Mouse (Mus musculus): Measurements from ENCODE around the gene Gm6993.
A peak's percentile ranks its signal among the peaks of the same experiment; 100 is the strongest.

Gm6993 gene

DNA sequence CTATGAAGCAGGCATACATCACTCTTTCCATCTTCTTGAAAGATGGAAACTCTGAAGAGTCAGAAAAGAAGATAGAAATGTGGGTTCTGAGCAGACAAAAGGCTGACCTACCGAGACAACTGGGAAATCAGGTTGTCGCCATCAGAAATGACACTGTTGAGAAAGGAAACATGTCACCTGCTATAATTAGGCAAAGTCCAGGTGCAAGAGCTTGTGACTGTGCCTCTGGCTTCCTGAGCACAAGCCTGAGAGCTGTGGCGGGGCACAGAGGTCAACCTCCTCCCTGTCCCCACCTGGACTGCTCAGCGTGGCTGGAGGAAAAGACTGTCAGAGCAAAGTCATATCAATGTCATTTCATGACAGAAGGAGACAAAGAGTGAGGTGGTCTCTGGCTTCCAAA, 772 bp upstream of the Gm6993 start:
- DNase-seq (ENCODE audit: low read depth), result no peak

DNA sequence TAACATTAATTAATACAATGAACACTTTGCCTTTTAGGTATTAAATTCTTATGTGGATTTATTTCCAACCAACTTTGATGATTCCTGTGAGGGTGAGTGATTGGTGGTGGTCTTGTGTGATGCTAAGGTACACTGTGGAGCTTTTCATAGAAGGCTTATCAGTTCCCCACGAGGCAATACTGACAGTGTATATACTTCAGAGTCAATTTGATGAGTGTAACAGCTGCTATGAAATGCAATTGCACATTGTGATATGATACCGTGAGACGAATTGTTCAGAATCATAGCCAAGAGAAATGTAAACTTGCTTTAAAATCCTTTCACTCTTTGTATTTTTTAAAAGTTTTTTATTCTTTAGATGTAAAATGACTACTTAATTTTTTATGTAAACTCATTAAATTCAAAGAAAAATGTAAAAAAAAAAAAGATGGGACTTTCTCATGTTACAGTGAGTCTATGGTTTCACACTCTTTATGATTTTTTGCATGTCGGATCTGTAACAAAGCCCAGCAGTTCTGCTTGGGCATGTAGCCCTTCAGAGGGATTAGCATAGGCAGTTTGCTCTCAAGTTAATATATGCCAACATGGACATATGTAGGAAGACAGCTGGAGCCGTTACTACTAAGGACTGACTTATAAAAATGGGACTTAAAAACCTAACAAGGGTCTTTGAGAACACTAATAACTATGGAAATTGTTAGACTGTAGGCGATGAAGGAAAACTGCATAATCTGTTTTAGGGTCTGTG, 1.2 kb downstream of the Gm6993 start:
- no peak for DNase-seq (ENCODE audit: low read depth)

DNA sequence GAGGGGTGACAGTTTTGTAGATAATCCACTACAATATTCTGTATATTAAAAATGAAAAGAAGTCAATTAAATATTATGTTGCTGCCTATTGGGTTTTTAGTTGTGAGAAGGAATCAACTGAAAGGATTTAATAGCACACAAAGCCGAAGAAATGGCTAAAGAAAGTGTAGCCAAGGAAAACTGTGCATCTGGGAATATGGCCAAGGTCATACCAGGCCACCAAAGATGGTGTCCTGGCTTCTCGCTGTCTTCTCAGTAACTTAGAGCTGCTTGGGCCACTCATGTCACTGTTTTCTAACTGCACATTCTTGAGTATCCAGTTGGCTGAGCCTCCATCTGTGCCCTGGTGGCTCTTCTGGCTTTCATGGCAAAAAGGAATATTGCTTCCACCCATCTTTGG, 3.4 kb downstream of the Gm6993 start:
- DNase-seq (ENCODE audit: low read depth), result no peak

DNA sequence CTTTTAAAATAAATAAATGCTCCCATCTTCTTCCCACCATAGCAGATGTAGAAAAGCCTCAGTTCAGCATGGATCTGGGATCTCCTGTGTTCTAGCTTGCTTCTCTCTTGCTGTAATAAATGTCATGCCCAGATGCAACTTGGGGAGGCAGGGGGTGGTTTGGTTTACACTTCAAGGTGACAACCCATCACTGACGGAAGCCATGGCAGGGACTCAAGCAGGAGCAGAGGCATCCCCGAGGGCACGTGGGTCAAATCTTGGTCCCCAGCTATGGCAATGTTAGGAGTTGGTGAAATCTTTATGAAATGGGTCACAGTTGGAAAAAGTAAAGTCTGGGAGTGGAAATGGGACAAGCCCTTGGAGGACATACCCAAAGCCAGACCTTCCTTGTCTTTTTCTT, 4.1 kb downstream of the Gm6993 start:
- DNase-seq (ENCODE audit: low read depth), result no peak

GRCm38 (mm10) chr12:31246153-31246552, 5.6 kb downstream of the Gm6993 start:
- DNase-seq (ENCODE audit: low read depth), result no peak

DNA sequence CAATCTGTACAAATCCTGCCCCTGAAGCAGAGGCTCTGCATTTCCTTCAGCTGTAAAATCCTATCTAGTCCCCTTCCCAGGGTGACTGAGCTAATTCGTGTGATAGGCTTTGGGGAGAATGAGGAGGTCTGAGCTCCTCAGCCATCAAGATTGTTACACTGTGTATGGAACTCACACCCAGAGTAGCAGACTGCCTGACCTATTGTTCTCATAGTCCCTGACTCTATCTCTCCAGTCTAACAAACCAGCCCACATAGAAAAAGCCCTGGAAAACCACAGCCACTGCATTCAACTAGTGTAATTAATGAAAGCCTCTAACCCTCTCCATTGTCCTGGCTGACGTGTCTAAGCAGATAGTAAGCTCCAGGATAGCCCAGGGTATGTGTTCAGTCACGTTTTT, 6.0 kb downstream of the Gm6993 start:
- no peak for DNase-seq (ENCODE audit: low read depth)

DNA sequence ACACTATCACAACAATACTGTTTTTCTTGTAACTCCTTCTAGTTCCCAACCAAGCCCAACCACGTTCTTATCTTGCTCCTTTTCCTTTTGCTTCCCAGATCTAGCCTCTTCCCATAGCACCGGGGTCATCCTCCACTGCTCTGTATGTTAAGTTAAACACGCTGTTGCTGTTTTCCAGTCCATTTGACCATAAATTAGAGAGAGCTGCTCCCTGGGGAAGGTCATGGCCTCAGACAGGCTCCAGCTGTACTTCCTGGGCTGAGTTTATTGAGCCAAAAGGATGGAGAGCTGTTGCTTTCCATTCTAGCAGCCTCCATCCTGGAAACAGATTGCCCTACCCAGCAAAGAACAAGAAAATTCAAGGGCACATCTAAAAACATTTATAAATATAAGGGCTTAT, 7.6 kb downstream of the Gm6993 start:
- DNase-seq (ENCODE audit: low read depth), result no peak

DNA sequence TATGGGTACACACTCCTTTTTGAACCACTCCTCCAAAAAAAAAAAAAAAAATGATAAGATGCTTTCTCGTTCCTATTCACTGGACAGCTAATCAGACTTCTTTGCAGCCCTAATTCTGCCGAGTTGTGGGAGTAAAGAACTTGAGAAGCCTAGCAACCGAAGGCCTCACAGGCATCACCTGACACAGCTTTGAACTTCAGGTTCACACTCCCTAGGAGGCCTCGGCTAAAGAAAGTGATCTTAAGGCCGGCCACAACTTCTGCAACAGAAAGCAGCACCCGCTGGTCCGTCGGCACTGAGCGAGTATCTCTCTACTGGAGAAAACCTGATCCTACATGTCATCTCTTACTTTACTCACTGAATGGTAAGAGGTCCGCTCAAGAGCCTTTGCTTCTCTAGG, 8.1 kb downstream of the Gm6993 start:
- no peak for DNase-seq (ENCODE audit: low read depth)

- DNase-seq (ENCODE audit: low read depth), result peak; percentile 28
Observed at GRCm38 (mm10) chr12:31252259-31252658, 11.7 kb downstream of the Gm6993 start.

DNA sequence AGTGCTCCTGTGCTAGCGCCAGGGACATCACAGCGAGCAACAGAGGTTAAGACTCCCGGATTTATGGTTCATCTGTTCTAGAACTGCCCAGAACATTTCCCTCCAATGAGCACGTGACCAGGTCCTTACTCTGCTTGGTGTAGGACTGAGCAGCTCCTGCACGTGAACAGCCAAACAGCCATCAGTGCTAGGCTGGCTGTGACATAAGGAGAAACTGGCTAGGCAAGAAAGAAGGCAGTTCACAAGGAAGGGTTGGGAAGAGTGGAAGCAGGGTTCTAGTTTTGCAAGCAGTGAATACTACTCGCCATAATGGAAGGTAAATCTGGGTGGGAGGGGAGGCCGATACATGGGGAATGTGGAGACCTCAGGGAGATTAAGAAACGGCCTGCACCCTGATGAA, 14.4 kb downstream of the Gm6993 start:
- DNase-seq (ENCODE audit: low read depth), result no peak

DNA sequence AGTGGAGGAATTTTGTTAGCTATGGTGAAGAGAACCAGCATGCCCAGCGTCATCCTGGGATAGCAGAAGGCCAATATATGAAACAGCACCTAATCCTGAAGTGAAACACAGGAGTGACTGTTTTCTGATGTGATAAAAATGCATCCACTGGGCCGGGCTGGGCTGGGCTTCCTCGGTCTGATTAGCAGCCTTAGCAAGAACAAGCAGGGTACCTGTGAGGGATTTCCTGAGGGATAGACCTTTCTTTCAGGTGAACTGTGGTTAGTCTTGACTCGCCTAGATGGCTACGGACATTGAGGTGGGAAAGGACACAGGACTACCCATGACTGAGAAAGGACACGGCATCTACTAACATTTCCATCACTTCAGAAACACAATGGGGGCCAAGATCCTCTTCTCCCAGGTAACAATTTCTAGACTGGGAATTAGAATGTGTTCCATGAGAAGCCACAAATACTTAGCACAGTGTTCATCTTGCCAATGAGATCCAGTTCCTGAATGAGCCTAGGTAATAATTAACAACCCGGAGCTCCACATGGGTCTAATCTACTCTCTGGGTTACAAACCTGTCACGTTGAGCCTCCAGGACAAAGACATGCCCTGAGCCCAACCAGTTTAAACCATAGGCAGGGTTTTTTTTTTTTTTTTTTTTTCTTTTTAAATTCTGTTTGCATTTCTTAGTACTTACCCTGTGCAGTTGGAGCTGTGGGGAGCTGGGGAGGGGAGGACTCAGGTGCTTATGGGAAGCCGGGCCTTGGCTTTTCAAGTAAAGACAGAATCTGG, 15.7 kb downstream of the Gm6993 start:
- DNase-seq (ENCODE audit: low read depth), result no peak

- DNase-seq (ENCODE audit: low read depth), result no peak
Observed at GRCm38 (mm10) chr12:31261882-31262281, 21.3 kb downstream of the Gm6993 start.

DNA sequence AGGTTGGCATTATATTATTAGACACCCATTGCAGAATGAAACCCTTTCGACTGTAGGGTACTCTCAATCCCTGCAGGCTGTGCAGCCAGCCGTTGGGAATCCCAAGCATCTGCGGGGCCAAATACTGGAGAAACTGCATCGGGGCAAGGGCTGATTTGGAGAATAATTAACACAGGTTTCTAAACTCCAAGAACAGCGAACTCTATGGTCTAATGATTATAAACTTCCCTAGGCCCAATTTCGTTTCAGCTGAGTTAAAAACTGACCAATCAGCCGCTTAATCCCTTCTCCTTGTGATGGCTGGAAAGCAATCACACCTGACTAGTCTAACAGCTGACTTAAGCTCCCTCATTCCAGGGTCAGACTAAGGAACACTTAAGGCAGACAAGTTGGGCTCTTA, 23.4 kb downstream of the Gm6993 start:
- DNase-seq (ENCODE audit: low read depth), result no peak

- peak; percentile 72 for DNase-seq (ENCODE audit: low read depth)
Observed at GRCm38 (mm10) chr12:31265005-31265721, 24.6 kb downstream of the Gm6993 start, which contains the start of gene Lamb1. Gene Lamb1, plus strand, starts transcription at chr12:31265234.

GRCm38 (mm10) chr12:31265722-31266431, 25.3 kb downstream of the Gm6993 start:
- DNase-seq (ENCODE audit: low read depth), result peak; percentile 61

- peak; percentile 38 for DNase-seq (ENCODE audit: low read depth)
Observed at GRCm38 (mm10) chr12:31266686-31267085, 26.1 kb downstream of the Gm6993 start.

DNA sequence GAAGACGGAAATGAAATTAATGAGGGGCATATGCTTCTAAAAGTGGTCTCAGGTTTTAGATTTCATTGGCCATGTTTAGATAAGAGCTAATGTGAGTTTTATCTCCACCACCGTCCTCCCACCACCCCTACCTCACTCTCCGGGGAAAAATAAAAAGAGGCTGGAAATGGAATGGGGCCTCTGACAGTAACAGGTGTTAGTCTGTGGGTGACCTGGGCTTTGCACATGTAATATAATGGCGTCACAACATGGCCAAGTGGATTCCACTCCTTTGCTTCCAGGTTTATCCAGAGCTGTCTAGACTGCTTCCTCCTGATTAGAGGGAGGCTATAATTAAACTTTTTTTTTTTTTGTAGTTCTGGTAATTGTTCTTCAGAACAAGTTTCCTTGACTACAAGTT, 26.8 kb downstream of the Gm6993 start:
- no peak for DNase-seq (ENCODE audit: low read depth)

GRCm38 (mm10) chr12:31268315-31268714, 27.7 kb downstream of the Gm6993 start:
- no peak for DNase-seq (ENCODE audit: low read depth)

DNA sequence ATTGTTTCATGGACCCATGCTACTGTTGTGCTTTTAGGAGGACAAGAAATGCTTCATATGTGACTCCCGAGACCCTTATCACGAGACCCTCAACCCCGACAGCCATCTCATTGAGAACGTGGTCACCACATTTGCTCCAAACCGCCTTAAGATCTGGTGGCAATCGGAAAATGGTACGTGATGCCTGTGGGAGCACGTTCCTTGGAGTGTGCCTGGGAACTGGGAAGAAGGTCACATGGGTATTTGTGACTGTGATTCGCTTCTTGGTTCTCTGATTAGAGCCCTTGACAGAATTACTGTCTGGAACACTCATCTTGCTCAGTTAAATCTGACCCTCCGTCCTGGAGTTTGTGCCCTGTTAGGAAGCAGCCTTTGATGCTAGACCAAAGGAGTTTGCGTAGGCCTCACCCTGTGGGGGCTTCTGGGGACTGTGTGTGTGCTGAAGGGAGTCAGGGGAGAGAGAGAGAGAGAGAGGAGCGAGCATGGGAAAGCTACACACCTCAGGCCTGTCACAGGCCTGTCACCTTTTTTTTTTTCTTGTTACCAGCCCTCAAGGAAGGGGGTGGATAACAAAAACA, 28.5 kb downstream of the Gm6993 start:
- no peak for DNase-seq (ENCODE audit: low read depth)

- DNase-seq (ENCODE audit: low read depth), result no peak
Observed at GRCm38 (mm10) chr12:31270361-31270760, 29.8 kb downstream of the Gm6993 start.

DNA sequence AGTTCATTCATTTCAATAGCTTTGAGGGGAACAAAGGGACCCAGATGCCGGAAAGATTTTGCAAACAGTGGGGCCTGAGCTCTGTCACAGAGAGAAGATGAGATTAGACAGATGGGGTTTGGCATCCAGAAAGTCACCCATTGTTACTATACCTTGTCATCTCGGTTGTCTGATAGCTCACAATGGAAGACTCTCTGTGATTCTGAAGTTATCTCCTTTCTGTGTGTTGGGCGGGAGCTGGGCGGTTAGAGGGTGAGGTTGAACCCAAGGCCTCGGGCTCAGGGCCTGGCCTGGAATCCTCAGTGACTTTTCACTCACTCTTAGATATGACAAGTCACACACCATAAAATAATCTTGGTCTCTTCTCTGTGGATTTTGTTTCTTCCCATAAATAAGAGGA, 30.2 kb downstream of the Gm6993 start:
- DNase-seq (ENCODE audit: low read depth), result no peak

All from NIH3T3 (cell line).